Mouse (Mus musculus) right cerebral cortex, postnatal 10 days (tissue): ENCODE measurements around the gene Arhgap22.

Source experiments
- DNase-seq, 2 experiments: peaks; one replicate each; pipeline ENCODE4 v3.0.0; 2021; ENCODE audit warnings: low spot score in 2 of 2

Gene Arhgap22

GRCm38 (mm10) chr14:33366891-33367777 lies 153.3 kb downstream of the Arhgap22 start:
- DNase-seq: peak in 1 of 2 experiments; percentile 55

DNA sequence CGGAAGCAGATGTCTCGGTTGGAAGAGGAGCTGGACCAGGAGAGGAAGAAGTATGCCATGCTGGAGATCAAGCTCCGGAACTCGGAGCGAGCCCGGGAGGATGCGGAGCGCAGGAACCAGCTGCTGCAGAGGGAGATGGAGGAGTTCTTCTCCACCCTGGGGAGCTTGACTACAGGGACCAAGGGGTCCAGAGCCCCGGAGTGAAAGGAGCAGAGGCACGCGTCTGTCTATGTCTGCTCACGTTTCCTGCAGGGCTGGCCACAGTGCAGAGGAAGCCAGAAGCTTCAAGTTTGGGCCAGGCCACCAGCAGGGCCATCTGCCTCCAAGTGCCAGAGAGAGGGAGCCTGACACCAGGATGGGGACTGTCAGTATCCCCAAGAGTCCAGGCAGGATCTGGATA lies 155.5 kb downstream of the Arhgap22 start:
- peak in 1 of 2 experiments; percentile 23 for DNase-seq

GRCm38 (mm10) chr14:33370056-33370455 lies 156.2 kb downstream of the Arhgap22 start:
- no peak for DNase-seq

DNA sequence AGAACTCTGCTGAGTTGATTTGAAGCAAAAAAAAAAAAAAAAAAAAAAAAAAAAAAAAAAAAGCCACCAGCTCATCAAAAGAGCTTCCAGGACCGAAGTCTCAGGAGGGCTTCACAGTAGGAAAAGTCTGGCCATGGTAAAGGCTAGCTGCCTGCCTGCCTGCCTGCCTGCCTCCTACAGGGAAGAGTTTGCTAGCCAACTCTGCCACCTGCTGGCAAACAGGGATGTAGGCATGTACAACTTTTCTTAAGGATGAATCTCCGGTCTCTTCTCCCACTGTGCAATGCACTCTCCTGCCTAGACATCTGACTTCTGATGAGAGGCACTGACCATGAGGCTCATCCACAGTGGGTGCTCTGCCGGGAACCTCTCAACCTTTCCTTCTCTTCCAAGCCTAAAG lies 157.4 kb downstream of the Arhgap22 start:
- peak; percentile 88 for DNase-seq

GRCm38 (mm10) chr14:33373271-33373670 lies 159.4 kb downstream of the Arhgap22 start:
- peak in 1 of 2 experiments; percentile 30 for DNase-seq

DNA sequence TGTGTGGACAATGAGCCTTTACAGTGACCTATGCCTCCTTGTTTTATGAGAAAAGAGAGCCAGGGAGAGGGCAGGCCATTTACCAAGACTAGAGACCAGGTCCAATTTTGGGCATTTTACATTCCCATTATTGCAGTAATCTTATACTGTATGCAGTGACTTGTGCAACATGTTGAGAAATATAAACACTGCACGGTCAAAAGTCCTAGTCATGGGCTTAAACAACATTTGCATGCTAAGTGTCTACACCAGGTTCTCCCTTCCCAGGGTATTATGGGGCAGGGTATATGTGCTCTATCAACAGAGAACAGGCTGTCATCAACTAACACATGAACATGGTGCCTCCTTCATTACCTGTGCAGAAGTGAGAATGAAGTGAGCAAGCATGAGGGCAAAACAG lies 160.3 kb downstream of the Arhgap22 start:
- DNase-seq: no peak

- no peak for DNase-seq
Observed at GRCm38 (mm10) chr14:33377211-33377610, 163.4 kb downstream of the Arhgap22 start.

GRCm38 (mm10) chr14:33378723-33379122 lies 164.9 kb downstream of the Arhgap22 start:
- no peak for DNase-seq

GRCm38 (mm10) chr14:33380830-33381457 lies 167.1 kb downstream of the Arhgap22 start:
- no peak for DNase-seq

DNA sequence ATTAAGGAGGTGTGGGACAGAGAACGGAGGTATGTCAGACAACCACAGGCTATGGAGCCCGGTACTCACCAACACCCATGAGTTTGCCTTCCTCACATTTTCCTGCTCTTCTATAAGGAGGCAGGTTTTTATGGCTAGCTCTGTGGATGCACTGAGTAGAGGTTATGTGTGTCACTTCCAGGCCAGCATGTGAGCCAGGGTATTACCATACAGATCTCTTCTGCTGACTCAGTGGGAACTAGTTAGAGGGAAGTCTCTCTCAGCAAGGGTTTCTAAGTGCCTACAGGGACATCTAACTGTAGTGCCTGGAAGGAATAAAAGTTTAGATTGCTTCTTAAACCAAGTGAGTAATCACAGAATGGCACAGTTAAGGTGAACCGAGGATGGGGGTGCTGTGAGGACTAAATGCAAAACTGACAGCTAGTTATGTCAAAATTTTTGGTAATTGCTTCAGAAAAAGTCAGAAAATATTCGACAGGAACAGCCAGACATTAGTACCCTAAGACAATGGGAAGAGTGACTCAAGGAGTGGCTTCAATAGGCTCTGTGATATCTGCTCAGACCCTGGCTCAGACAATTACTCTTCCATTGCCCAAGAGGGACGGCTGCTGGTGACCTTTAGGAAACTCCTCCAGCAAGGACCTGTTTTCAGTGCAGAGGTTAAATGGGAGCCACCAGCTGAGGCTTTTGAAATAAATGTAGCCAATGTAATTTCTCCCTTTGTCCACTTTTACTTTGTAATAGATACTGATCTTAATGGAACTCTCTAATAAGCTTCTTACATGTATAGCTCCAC lies 184.4 kb downstream of the Arhgap22 start:
- DNase-seq: no peak

- no peak for DNase-seq
Observed at GRCm38 (mm10) chr14:33400019-33400418, 186.2 kb downstream of the Arhgap22 start.

- DNase-seq: no peak
Observed at GRCm38 (mm10) chr14:33402331-33402730, 188.5 kb downstream of the Arhgap22 start.

DNA sequence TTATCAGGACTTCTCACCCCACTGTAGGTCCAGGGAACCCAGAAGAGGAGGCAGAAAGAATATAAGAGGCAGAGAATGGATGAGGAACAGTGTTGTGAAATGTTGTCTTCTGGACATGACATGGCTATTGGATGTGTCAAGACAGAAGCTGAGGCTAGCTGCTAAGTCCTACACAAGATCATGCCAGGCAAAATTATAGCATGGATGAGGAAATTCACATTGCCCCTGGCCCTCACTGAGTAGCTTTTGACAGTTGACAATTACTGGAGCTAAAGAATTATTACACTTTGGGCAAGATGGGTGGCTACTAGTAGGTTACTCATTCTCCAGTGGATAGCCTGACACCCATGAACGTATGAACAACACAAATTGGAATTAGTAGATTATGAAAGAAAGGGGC lies 201.9 kb downstream of the Arhgap22 start:
- no peak for DNase-seq

DNA sequence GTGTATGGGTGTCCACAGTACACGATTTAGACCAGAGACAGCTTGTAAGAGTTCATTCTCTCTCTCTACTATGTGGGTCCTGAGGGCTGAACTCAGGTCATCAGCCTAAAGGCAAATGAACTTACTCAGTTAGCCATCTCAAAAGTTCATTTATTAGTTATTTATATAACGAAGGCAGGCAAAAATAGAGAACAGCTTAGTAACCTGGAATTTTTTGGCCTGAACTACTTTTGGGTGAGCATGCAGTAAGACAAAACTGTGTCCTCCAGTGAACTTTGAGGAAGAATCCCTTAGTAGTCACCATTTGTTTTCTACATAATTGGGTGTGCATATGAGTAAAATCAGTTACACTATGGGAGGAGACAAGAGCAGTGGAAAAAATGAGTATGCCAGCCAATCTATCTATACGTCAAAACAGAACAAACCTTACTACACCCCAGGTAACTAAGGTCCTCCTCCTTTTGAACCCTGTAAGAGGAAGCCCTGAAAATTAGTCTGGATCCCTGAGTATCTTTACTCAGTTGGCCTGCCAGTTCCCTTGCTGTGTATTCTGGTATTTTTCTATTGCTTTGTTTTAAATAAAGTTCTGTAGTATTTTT lies 204.6 kb downstream of the Arhgap22 start:
- DNase-seq: no peak
